Mouse (Mus musculus) heart, embryonic 16.5 days (tissue): Measurements from ENCODE around the gene Xpnpep2. TPM values are rescaled to one million over a fixed set of nuclear protein-coding genes. Genes with fewer than 3 reads are reported as not detected.

Experiments used
- ATAC-seq: fragments of 200-750 bp; cut with Nextera tagmentation; replicated peaks from 2 replicates; pipeline ENCODE4 v1.8.0; 2017; ENCODE audit warnings: moderate number of reproducible peaks; ENCODE audit not compliant: insufficient read depth, low FRiP score; ENCODE audit errors: extremely low read depth
- H3K27ac ChIP-seq: fragments of 300-500 bp; sonication (generic); 2 replicates; pipeline ENCODE4 v1.5.1; 2014; ENCODE audit warnings: mild to moderate bottlenecking, low read length, control low read depth, moderate library complexity
- H3K27me3 ChIP-seq: fragments of 300-500 bp; sonication (generic); 2 replicates; pipeline ENCODE4 v1.6.1; 2014; ENCODE audit warnings: low read length, mixed read lengths; ENCODE audit not compliant: control insufficient read depth, insufficient read depth
- H3K36me3 ChIP-seq: fragments of 300-500 bp; sonication (generic); 2 replicates; pipeline ENCODE4 v1.6.1; 2014; ENCODE audit not compliant: control insufficient read depth, insufficient read depth
- H3K4me1 ChIP-seq: fragments of 300-500 bp; sonication (generic); 2 replicates; pipeline ENCODE4 v1.6.1; 2014; ENCODE audit warnings: low read length, mixed read lengths; ENCODE audit not compliant: control insufficient read depth, insufficient read depth
- H3K4me2 ChIP-seq: fragments of 300-500 bp; sonication (generic); 2 replicates; pipeline ENCODE4 v1.6.1; 2014; ENCODE audit warnings: low read depth, mild to moderate bottlenecking, control low read depth, low read length
- H3K4me3 ChIP-seq: fragments of 300-500 bp; sonication (generic); 2 replicates; pipeline ENCODE4 v1.5.1; 2014; ENCODE audit warnings: mild to moderate bottlenecking, control low read depth, low read length
- H3K9ac ChIP-seq: fragments of 300-500 bp; sonication (generic); 2 replicates; pipeline ENCODE4 v1.6.1; 2014; ENCODE audit warnings: low read length, control low read depth
- H3K9me3 ChIP-seq: fragments of 300-500 bp; sonication (generic); replicated peaks from 2 replicates; pipeline ENCODE4 v1.6.1; 2016; ENCODE audit warnings: low read length; ENCODE audit not compliant: control insufficient read depth
- WGBS: fragments of 180-500 bp; shearing (Covaris S2); extraction: QIAGEN DNeasy Blood & Tissue Kit; methylation state at CpG from one replicate; pipeline ENCODE4 v1.1.7; 2014; 5-methylcytosine and 5-hydroxymethylcytosine counted together
- polyA plus RNA-seq: library from polyadenylated mRNA; unstranded; fragments of >200 nt; fragmentation: Nextera tagmentation; extraction: Ambion mirVana; gene quantifications from 2 replicates; pipeline ENCODE4 v1.2.1, GENCODE M21; 2015

Gene Xpnpep2
- polyA plus RNA-seq, 1 experiment from 2014 or later, result 0.98 TPM

DNA sequence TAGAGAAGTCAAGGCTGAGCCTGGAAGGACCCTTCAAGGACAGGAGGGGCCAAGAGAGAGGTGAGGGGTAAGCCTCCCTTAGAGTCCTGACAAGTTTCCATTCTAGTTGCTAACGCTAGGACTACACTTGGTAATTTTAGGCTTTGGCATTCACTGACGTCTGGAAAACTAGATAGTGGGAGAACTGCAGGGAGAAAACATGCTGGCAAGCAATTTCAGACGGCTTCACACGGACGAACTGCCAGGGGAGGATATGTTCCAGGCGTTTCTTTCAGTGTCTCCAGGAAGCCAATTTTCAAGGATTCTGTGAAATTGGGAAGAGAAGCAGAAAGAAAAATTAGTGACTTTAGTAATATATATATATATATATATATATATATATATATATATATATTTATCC is 73.3 kb downstream of the Xpnpep2 start:
- Histone ChIP-seq H3K4me3 (no peak overlapping the region), H3K27ac (no peak overlapping the region), H3K27me3 (no peaks in the 10 kb centered on the region), H3K9ac (no peak overlapping the region), H3K4me1 (no peaks in the 10 kb centered on the region), H3K36me3 (no peaks in the 10 kb centered on the region), H3K4me2 (no peak overlapping the region), H3K9me3 (no peaks in the 10 kb centered on the region)
- 39% methylated on average over 6 of the region's 6 CpGs for WGBS
- ATAC-seq, result no peak

GRCm38 (mm10) chrX:48184703-48185102 is 76.2 kb downstream of the Xpnpep2 start:
- Histone ChIP-seq H3K36me3 (no peaks in the 10 kb centered on the region), H3K27ac (no peak overlapping the region), H3K4me2 (no peak overlapping the region), H3K4me3 (no peak overlapping the region), H3K27me3 (no peaks in the 10 kb centered on the region), H3K4me1 (no peaks in the 10 kb centered on the region), H3K9ac (no peak overlapping the region), H3K9me3 (no peaks in the 10 kb centered on the region)
- no peak for ATAC-seq
- 84% methylated on average over 3 of the region's 3 CpGs for WGBS

Other genes starting within 250 kb of the Xpnpep2 start
- gene Smarca1, start 215.8 kb upstream of the Xpnpep2 start, polyA plus RNA-seq, result 17.4 and 20.2 TPM in 2 replicates
- 11.4 and 13.1 TPM in 2 replicates for gene Ocrl, start 196.3 kb upstream of the Xpnpep2 start, polyA plus RNA-seq
- gene Apln, start 73.9 kb upstream of the Xpnpep2 start, polyA plus RNA-seq, result 7.9 and 8.5 TPM in 2 replicates
- gene Sash3, start 37.7 kb downstream of the Xpnpep2 start, polyA plus RNA-seq, result 8.8 and 22.3 TPM in 2 replicates
- gene Zdhhc9, start 100.2 kb downstream of the Xpnpep2 start, polyA plus RNA-seq, result 2.8 and 3.4 TPM in 2 replicates
- 8.8 and 9.0 TPM in 2 replicates for gene Utp14a, start 148.1 kb downstream of the Xpnpep2 start, polyA plus RNA-seq
- 3.4 and 3.6 TPM in 2 replicates for gene Bcorl1, start 232.6 kb downstream of the Xpnpep2 start, polyA plus RNA-seq